Mouse (Mus musculus): ENCODE data around the gene Mxra8. TPM values are rescaled to one million over a fixed set of nuclear protein-coding genes. Genes with fewer than 3 reads are reported as not detected.
A peak's percentile ranks its signal among the peaks of the same experiment; 100 is the strongest.

Mxra8 gene
- polyA plus RNA-seq, 1 experiment from 2014 or later: 155 TPM

DNA sequence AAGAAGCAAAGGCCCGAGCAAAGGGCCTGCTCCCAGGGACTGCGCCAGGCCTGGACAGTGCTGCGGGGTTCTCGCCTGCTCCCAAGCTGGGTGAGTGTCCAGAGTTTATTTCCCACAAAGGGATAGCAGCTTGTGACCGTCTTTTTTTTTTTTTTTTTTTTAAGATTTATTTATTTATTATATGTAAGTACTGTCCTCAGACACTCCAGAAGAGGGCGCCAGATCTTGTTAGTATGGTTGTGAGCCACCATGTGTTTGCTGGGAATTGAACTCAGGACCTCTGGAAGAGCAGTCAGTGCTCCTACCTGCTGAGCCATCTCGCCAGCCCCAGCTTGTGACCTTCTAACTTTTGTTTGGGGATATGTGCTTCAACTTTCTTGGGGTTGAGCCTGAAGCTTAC, 18.5 kb upstream of the Mxra8 start:
- no peaks in the 10 kb centered on the region for H3K9me3 ChIP-seq (ENCODE audit: low read depth, low read length)
- H3K4me2 ChIP-seq: no peak overlapping the region
- no peak for ATAC-seq (ENCODE audit: insufficient read depth)
- peaks cover 96% of the 10 kb centered on the region for H3K36me3 ChIP-seq (ENCODE audit: insufficient read depth)
- WGBS: 71% methylated on average over 7 of the region's 7 CpGs
- TF ChIP-seq CTCF (IDR thresholded peaks at IDR 0.05; ENCODE audit: low read depth): peak; percentile 46
- no peaks in the 10 kb centered on the region for H3K27me3 ChIP-seq (ENCODE audit: insufficient read depth, low read length)
- H3K27ac ChIP-seq (ENCODE audit: low read depth): no peak overlapping the region
- no peak overlapping the region for H3K9ac ChIP-seq
- no peak overlapping the region for H3K4me3 ChIP-seq (ENCODE audit: low read depth, low read length)
- peak; percentile 54 for DNase-seq
- no peaks in the 10 kb centered on the region for H3K4me1 ChIP-seq (ENCODE audit: insufficient read depth)

GRCm38 (mm10) chr4:155823443-155823842, 16.0 kb upstream of the Mxra8 start:
- 94% methylated on average over 16 of the region's 16 CpGs for WGBS

DNA sequence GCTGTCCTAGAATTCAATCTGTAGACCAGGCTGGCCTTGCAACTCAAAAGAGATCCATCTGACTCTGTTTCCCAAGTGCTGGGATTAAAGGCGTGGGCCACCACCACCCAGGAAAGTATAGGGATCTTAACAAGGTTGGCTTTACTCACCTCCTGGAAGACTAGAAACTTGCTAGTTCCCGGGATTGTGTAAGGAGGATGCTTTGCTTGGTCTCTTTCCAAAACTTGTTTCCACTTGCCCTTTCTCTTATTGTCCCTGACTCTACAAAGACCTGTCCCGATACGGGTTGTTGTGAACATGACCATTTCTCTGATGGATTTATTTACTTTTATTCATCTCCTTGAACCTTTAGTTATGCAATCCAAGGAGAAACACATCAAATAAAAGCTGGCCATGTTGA, 9.6 kb upstream of the Mxra8 start:
- H3K4me1 ChIP-seq (ENCODE audit: insufficient read depth): peaks cover 7% of the 10 kb centered on the region; the same call in 1 of the 2 replicates
- no peak overlapping the region for H3K4me2 ChIP-seq
- DNase-seq (no peak), ATAC-seq (ENCODE audit: insufficient read depth) (no peak)
- H3K36me3 ChIP-seq (ENCODE audit: insufficient read depth): peaks cover 41% of the 10 kb centered on the region
- H3K4me3 ChIP-seq (ENCODE audit: low read depth, low read length): no peak overlapping the region
- 89% methylated on average over 4 of the region's 4 CpGs for WGBS
- H3K9ac ChIP-seq: no peak overlapping the region
- H3K9me3 ChIP-seq (ENCODE audit: low read depth, low read length): no peaks in the 10 kb centered on the region
- no peak for TF ChIP-seq CTCF (IDR thresholded peaks at IDR 0.05; ENCODE audit: low read depth)
- no peaks in the 10 kb centered on the region for H3K27me3 ChIP-seq (ENCODE audit: insufficient read depth, low read length)
- H3K27ac ChIP-seq (ENCODE audit: low read depth): no peak overlapping the region

More at GRCm38 (mm10) chr4:155823443-155823842, 16.0 kb upstream of the Mxra8 start:
- Histone ChIP-seq H3K9ac (no peak overlapping the region), H3K27me3 (ENCODE audit: insufficient read depth, low read length) (no peaks in the 10 kb centered on the region), H3K9me3 (ENCODE audit: low read depth, low read length) (no peaks in the 10 kb centered on the region), H3K36me3 (ENCODE audit: insufficient read depth) (peaks cover 91% of the 10 kb centered on the region), H3K27ac (ENCODE audit: low read depth) (no peak overlapping the region), H3K4me1 (ENCODE audit: insufficient read depth) (no peaks in the 10 kb centered on the region), H3K4me2 (no peak overlapping the region), H3K4me3 (ENCODE audit: low read depth, low read length) (no peak overlapping the region)
- no peak for TF ChIP-seq CTCF (IDR thresholded peaks at IDR 0.05; ENCODE audit: low read depth)
- ATAC-seq (ENCODE audit: insufficient read depth) (no peak; the same call in 1 of the 2 replicates), DNase-seq (no peak)

- Histone ChIP-seq H3K4me2 (peak overlapping the region; percentile 93), H3K27ac (ENCODE audit: low read depth) (peak overlapping the region; percentile 55; the same call in 1 of the 2 replicates), H3K4me1 (ENCODE audit: insufficient read depth) (peaks cover 7% of the 10 kb centered on the region; the same call in 1 of the 2 replicates), H3K9me3 (ENCODE audit: low read depth, low read length) (no peaks in the 10 kb centered on the region), H3K36me3 (ENCODE audit: insufficient read depth) (peaks cover 33% of the 10 kb centered on the region), H3K27me3 (ENCODE audit: insufficient read depth, low read length) (no peaks in the 10 kb centered on the region), H3K9ac (no peak overlapping the region), H3K4me3 (ENCODE audit: low read depth, low read length) (peak overlapping the region; percentile 77)
- 47% methylated on average over 8 of the region's 8 CpGs for WGBS
- ATAC-seq (ENCODE audit: insufficient read depth) (no peak), DNase-seq (no peak)
- no peak for TF ChIP-seq CTCF (IDR thresholded peaks at IDR 0.05; ENCODE audit: low read depth)
These were observed 8.9 kb upstream of the Mxra8 start for GRCm38 (mm10) chr4:155830596-155830995.

DNA sequence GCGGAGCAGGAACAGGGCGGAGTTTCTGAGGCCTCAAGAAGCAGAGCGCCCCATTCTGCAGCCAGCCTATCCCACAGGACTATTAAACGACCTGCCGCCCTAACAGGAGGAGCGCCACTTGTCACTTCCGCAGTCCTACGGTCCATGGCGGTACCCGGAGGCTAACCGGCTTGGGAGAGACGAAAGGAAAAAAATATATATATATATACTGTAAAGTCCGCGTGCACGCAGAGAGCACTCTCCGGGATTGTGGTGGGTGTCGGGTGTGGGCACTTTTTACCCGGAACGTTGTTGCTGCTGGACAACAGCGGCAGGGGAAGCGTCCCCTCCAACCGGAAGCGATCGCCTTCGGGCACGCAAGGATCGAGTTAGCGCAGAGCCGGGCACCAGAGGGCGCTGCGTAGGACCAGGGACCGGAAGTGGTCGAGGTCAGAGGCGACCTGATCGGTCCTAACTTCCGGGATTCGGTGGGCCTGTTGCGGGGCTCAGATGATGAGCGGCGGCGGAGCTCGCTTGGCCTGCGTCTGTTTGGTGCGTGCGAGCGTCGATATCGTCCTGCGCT, 8.2 kb upstream of the Mxra8 start, which contains the start of gene Aurkaip1:
Aurkaip1 (plus strand) TSS at position 68 of the 562 bp plus-strand sequence.
- Histone ChIP-seq H3K27me3 (ENCODE audit: insufficient read depth, low read length) (no peaks in the 10 kb centered on the region), H3K4me2 (peak within 1 kb of the TSS; percentile 93), H3K27ac (ENCODE audit: low read depth) (peak within 1 kb of the TSS; percentile 85), H3K9me3 (ENCODE audit: low read depth, low read length) (no peaks in the 10 kb centered on the region), H3K4me1 (ENCODE audit: insufficient read depth) (peaks cover 7% of the 10 kb centered on the region; the same call in 1 of the 2 replicates), H3K4me3 (ENCODE audit: low read depth, low read length) (peak within 1 kb of the TSS; percentile 77), H3K9ac (peak within 1 kb of the TSS; percentile 88), H3K36me3 (ENCODE audit: insufficient read depth) (peaks cover 30% of the 10 kb centered on the region)
- under 1% methylated on average over 49 of the region's 49 CpGs for WGBS
- DNase-seq: peak; percentile 99
- TF ChIP-seq CTCF (IDR thresholded peaks at IDR 0.05; ENCODE audit: low read depth): peak; percentile 95
- peak; percentile 91 for ATAC-seq (ENCODE audit: insufficient read depth)

- under 1% methylated on average over 25 of the region's 25 CpGs for WGBS
- H3K4me1 ChIP-seq (ENCODE audit: insufficient read depth): peaks cover 7% of the 10 kb centered on the region; the same call in 1 of the 2 replicates
- DNase-seq (no peak), ATAC-seq (ENCODE audit: insufficient read depth) (peak; percentile 13; the same call in 1 of the 2 replicates)
- H3K27me3 ChIP-seq (ENCODE audit: insufficient read depth, low read length): no peaks in the 10 kb centered on the region
- H3K9me3 ChIP-seq (ENCODE audit: low read depth, low read length): no peaks in the 10 kb centered on the region
- H3K9ac ChIP-seq: peak overlapping the region; percentile 88
- TF ChIP-seq CTCF (IDR thresholded peaks at IDR 0.05; ENCODE audit: low read depth): no peak
- H3K36me3 ChIP-seq (ENCODE audit: insufficient read depth): peaks cover 24% of the 10 kb centered on the region
- peak overlapping the region; percentile 77 for H3K4me3 ChIP-seq (ENCODE audit: low read depth, low read length)
- peak overlapping the region; percentile 93 for H3K4me2 ChIP-seq
- peak overlapping the region; percentile 85 for H3K27ac ChIP-seq (ENCODE audit: low read depth)
These were observed 7.6 kb upstream of the Mxra8 start for GRCm38 (mm10) chr4:155831831-155832230.

GRCm38 (mm10) chr4:155832321-155832720, 7.2 kb upstream of the Mxra8 start:
- H3K36me3 ChIP-seq (ENCODE audit: insufficient read depth): peaks cover 19% of the 10 kb centered on the region

More at GRCm38 (mm10) chr4:155832321-155832720, 7.2 kb upstream of the Mxra8 start:
- H3K9ac ChIP-seq: peak overlapping the region; percentile 88
- no peak for DNase-seq
- H3K27me3 ChIP-seq (ENCODE audit: insufficient read depth, low read length): no peaks in the 10 kb centered on the region
- H3K4me2 ChIP-seq: peak overlapping the region; percentile 93
- WGBS: 50% methylated on average over 10 of the region's 10 CpGs
- no peak for TF ChIP-seq CTCF (IDR thresholded peaks at IDR 0.05; ENCODE audit: low read depth)
- no peaks in the 10 kb centered on the region for H3K9me3 ChIP-seq (ENCODE audit: low read depth, low read length)
- ATAC-seq (ENCODE audit: insufficient read depth): no peak
- H3K4me1 ChIP-seq (ENCODE audit: insufficient read depth): peaks cover 7% of the 10 kb centered on the region; the same call in 1 of the 2 replicates
- peak overlapping the region; percentile 77 for H3K4me3 ChIP-seq (ENCODE audit: low read depth, low read length)
- peak overlapping the region; percentile 85; the same call in 1 of the 2 replicates for H3K27ac ChIP-seq (ENCODE audit: low read depth)

Data from lung, embryonic 14.5 days (tissue).